Mouse (Mus musculus) embryonic fibroblast, embryonic 13.5 days (primary cell): ENCODE results near the gene Sppl3. TPM values are rescaled to one million over a fixed set of nuclear protein-coding genes. Genes with fewer than 3 reads are reported as not detected.
A peak's percentile ranks its signal among the peaks of the same experiment; 100 is the strongest.

Experiments used
- H3K27ac ChIP-seq: 2 replicates; pipeline ENCODE4 v1.5.1; 2012; ENCODE audit warnings: low read length, control low read depth, inconsistent platforms; ENCODE audit not compliant: insufficient read depth
- H3K4me1 ChIP-seq: 2 replicates; pipeline ENCODE4 v1.6.1; 2011; ENCODE audit warnings: low read length; ENCODE audit not compliant: control insufficient read depth, insufficient read depth
- H3K4me3 ChIP-seq: 2 replicates; pipeline ENCODE4 v1.5.1; 2011; ENCODE audit warnings: mild to moderate bottlenecking, control low read depth, low read length; ENCODE audit not compliant: insufficient read depth
- CTCF ChIP-seq: IDR thresholded peaks from 2 replicates; pipeline ENCODE4 v1.5.1; 2011; ENCODE audit warnings: mild to moderate bottlenecking, control low read depth, low read length, moderate library complexity, borderline replicate concordance; ENCODE audit not compliant: insufficient read depth
- POLR2A ChIP-seq: IDR thresholded peaks from 2 replicates; pipeline ENCODE4 v1.6.1; 2011; ENCODE audit warnings: low read depth, mild to moderate bottlenecking, control low read depth, low read length, moderate library complexity
- polyA plus RNA-seq: library from polyadenylated mRNA; stranded (reverse); fragments of >200 nt; gene quantifications from 2 replicates; pipeline ENCODE4 v1.2.4, GENCODE M21; 2011; ENCODE audit warnings: low read depth; ENCODE audit not compliant: missing spikeins, insufficient read length

Sppl3 gene
- polyA plus RNA-seq, 1 experiment, result 85.3 TPM

- no peaks in the 10 kb centered on the region for H3K4me1 ChIP-seq
- no peak overlapping the region for H3K27ac ChIP-seq
- TF ChIP-seq CTCF, result no peak
- TF ChIP-seq POLR2A, result no peak
- H3K4me3 ChIP-seq, result no peak overlapping the region
Observed at GRCm38 (mm10) chr5:115132465-115132864, 121.5 kb downstream of the Sppl3 start.

GRCm38 (mm10) chr5:115133358-115134066 lies 122.6 kb downstream of the Sppl3 start:
- no peak for TF ChIP-seq CTCF
- TF ChIP-seq POLR2A, result no peak
- Histone ChIP-seq H3K27ac (no peak overlapping the region), H3K4me3 (peak overlapping the region; percentile 91), H3K4me1 (no peaks in the 10 kb centered on the region)

- Histone ChIP-seq H3K27ac (no peak within 1 kb of the TSS), H3K4me3 (peak within 1 kb of the TSS; percentile 91), H3K4me1 (no peaks in the 10 kb centered on the region)
- TF ChIP-seq POLR2A (peak; percentile 69), CTCF (no peak)
Observed at GRCm38 (mm10) chr5:115134234-115135165, 123.6 kb downstream of the Sppl3 start, which contains the start of gene Unc119b. Unc119b (minus strand) TSS chr5:115134975.

- no peak overlapping the region for H3K4me3 ChIP-seq
- TF ChIP-seq CTCF, result no peak
- no peak for TF ChIP-seq POLR2A
- no peak overlapping the region for H3K27ac ChIP-seq
- no peaks in the 10 kb centered on the region for H3K4me1 ChIP-seq
Observed at GRCm38 (mm10) chr5:115139124-115139523, 128.2 kb downstream of the Sppl3 start.

GRCm38 (mm10) chr5:115140726-115141125 lies 129.8 kb downstream of the Sppl3 start:
- H3K4me1 ChIP-seq, result no peaks in the 10 kb centered on the region
- no peak overlapping the region for H3K4me3 ChIP-seq
- no peak for TF ChIP-seq POLR2A
- TF ChIP-seq CTCF, result no peak
- H3K27ac ChIP-seq, result no peak overlapping the region

GRCm38 (mm10) chr5:115142166-115142697 lies 131.3 kb downstream of the Sppl3 start:
- no peak overlapping the region for H3K27ac ChIP-seq
- H3K4me1 ChIP-seq, result no peaks in the 10 kb centered on the region
- no peak overlapping the region for H3K4me3 ChIP-seq
- TF ChIP-seq POLR2A (no peak), CTCF (no peak)

GRCm38 (mm10) chr5:115143552-115143951 lies 132.6 kb downstream of the Sppl3 start:
- H3K4me1 ChIP-seq, result no peaks in the 10 kb centered on the region
- H3K27ac ChIP-seq, result no peak overlapping the region
- TF ChIP-seq POLR2A (no peak), CTCF (no peak)
- no peak overlapping the region for H3K4me3 ChIP-seq

- Histone ChIP-seq H3K4me1 (no peaks in the 10 kb centered on the region), H3K27ac (no peak overlapping the region), H3K4me3 (no peak overlapping the region)
- TF ChIP-seq CTCF (no peak), POLR2A (no peak)
Observed at GRCm38 (mm10) chr5:115144471-115144870, 133.5 kb downstream of the Sppl3 start.

GRCm38 (mm10) chr5:115145253-115145968 lies 134.5 kb downstream of the Sppl3 start:
- TF ChIP-seq CTCF (no peak), POLR2A (no peak)

More at GRCm38 (mm10) chr5:115145253-115145968, 134.5 kb downstream of the Sppl3 start:
- no peak overlapping the region for H3K27ac ChIP-seq
- H3K4me3 ChIP-seq, result no peak overlapping the region
- H3K4me1 ChIP-seq, result no peaks in the 10 kb centered on the region
